8 mouse cellular contexts compared by ENCODE assay signal in the genomic region with DNA sequence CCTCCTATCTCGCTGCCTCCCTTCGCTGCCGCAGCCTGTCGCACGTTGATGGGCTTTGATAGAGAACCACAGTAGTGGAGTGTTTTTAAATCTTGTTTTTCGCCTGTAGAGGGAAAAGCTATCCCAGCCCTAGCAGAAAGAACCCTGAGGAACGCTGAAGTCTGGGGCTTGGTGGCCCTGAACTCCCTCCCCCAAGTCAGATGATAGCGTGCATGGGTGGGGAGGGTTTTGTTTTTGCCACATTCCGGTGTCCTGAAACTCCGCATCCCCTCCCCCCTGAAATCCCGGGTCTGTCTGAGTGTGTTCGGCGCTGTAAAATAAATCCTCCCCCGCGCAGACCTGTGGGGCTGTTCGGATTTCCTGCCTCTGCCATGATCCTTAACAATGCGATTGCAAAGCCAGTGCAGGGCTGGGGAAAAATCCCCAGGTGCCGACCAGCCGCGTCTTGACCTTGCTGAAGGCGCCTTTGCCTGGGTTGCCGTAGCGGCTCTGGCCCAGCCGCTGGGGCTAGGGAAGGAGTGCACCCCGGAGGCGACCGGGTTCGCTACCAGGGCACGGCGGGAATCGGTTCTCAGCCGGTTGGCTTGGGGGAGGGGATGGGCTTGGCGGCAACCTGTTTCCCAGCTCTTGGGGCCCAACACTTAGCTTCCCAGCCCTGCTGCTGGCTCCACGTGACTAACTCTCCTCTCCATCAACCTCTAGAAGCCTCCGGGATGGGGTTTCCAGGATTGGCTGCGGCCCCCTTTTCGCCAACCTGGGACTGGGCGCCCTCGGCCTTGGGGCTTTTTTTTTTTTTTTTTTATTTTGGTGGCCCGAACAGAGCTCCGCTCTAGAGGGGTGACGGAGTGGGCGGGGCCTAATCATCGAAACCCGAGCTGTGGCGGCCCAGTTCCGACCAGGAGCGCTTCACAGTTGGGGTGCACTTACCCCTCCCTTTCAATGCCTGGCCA. TPM values are rescaled to one million over a fixed set of nuclear protein-coding genes. Genes with fewer than 3 reads are reported as not detected.
DNase-seq lines count a peak whose midpoint lies in the region; ATAC-seq lines count a peak whose summit lies in the region.

No protein-coding gene starts in this region.

- H3K27me3 ChIP-seq in forebrain, embryonic 15.5 days: no peaks in the 10 kb centered on the region
- H3K27me3 ChIP-seq in hindbrain, embryonic 15.5 days: 0 out of 2 replicates have a peak, but pooled peaks cover 5% of the 10 kb centered on the region

- H3K27ac ChIP-seq in forebrain, embryonic 15.5 days (replicated peaks): peak overlapping the region; percentile 98
- peak overlapping the region; percentile 88 for H3K27ac ChIP-seq in hindbrain, embryonic 15.5 days (replicated peaks)

- H3K9ac ChIP-seq in forebrain, embryonic 15.5 days (replicated peaks): peak overlapping the region; percentile 97
- peak overlapping the region; percentile 86 for H3K9ac ChIP-seq in hindbrain, embryonic 15.5 days

- no peaks in the 10 kb centered on the region for H3K9me3 ChIP-seq in forebrain, embryonic 15.5 days
- no peaks in the 10 kb centered on the region for H3K9me3 ChIP-seq in hindbrain, embryonic 15.5 days

- ATAC-seq in forebrain, embryonic 15.5 days (replicated peaks): peak; percentile 20
- peak; percentile 21 for ATAC-seq in hindbrain, embryonic 15.5 days (ENCODE audit: low FRiP score, low read depth)

- peaks cover 49% of the 10 kb centered on the region for H3K4me1 ChIP-seq in forebrain, embryonic 15.5 days
- H3K4me1 ChIP-seq in hindbrain, embryonic 15.5 days (replicated peaks): peaks cover 48% of the 10 kb centered on the region

- no peaks in the 10 kb centered on the region for H3K36me3 ChIP-seq in forebrain, embryonic 15.5 days
- H3K36me3 ChIP-seq in hindbrain, embryonic 15.5 days: no peaks in the 10 kb centered on the region

- H3K4me2 ChIP-seq in forebrain, embryonic 15.5 days (replicated peaks): peak overlapping the region; percentile 95
- peak overlapping the region; percentile 98 for H3K4me2 ChIP-seq in hindbrain, embryonic 15.5 days

- WGBS in forebrain, embryonic 15.5 days: under 1% methylated on average over 48 of the region's 48 CpGs
- WGBS in hindbrain, embryonic 15.5 days: under 1% methylated on average over 47 of the region's 48 CpGs

- DNase-seq in ES-CJ7 (ENCODE audit: low read depth, low spot score): peak; percentile 87
- peak; percentile 74 to 82 for DNase-seq in adrenal gland, postnatal 36 days
- DNase-seq in left cerebral cortex, adult 18-20 months (ENCODE audit: low spot score in 2 of 2): peak; percentile 46 to 60
- DNase-seq in lung, postnatal 36 days: peak; percentile 47
- peak; percentile 66 for DNase-seq in right cerebral cortex, adult 18-20 months
- no peak for DNase-seq in spleen, postnatal 36 days (ENCODE audit: low spot score in 2 of 2)

- H3K4me3 ChIP-seq in forebrain, embryonic 15.5 days: peak overlapping the region; percentile 81
- peak overlapping the region; percentile 62 for H3K4me3 ChIP-seq in hindbrain, embryonic 15.5 days

RNA-seq across cellular contexts. Expression of gene Tenm4, which starts 41.8 kb away (rescaled TPM):
- total RNA-seq in adrenal gland, postnatal 36 days (2021): 10 to 100 TPM; 14.3 to 18.7 TPM
- 103 and 117 TPM in 2 replicates for polyA plus RNA-seq in forebrain, embryonic 15.5 days (2015; fragmentation: Nextera tagmentation; extraction: Ambion mirVana)
- polyA plus RNA-seq in hindbrain, embryonic 15.5 days (2015; fragmentation: Nextera tagmentation; extraction: Ambion mirVana): 39.0 and 40.1 TPM in 2 replicates
- total RNA-seq in left cerebral cortex, adult 18-20 months (2021): 100 to 1,000 TPM; 126 to 135 TPM

Comparison
In these comparisons a context has a peak if more than half of its experiments do, and no peak if none do; other contexts are left out.
1. DNase-seq: peak in ES-CJ7 (single experiment), adrenal gland, postnatal 36 days (2 of 2), left cerebral cortex, adult 18-20 months (2 of 2), lung, postnatal 36 days (single experiment) and right cerebral cortex, adult 18-20 months (single experiment); none in spleen, postnatal 36 days (0 of 2).
2. RNA of gene Tenm4, which starts 41.8 kb away (total RNA-seq): 126 to 135 TPM in left cerebral cortex, adult 18-20 months; 14.3 to 18.7 TPM in adrenal gland, postnatal 36 days; every median in the first group is over 4 times any median in the second.